Mouse (Mus musculus) stomach, embryonic 14.5 days (tissue): Measurements from ENCODE around the gene Lce1m. TPM values are rescaled to one million over a fixed set of nuclear protein-coding genes. Genes with fewer than 3 reads are reported as not detected.
"Not testable (repeated sequence)": the region's sequence is repeated elsewhere in the genome, so short reads cannot be mapped to it uniquely, and the experiment has no call there.

Source experiments
- ATAC-seq: fragments of 200-750 bp; cut with Nextera tagmentation; 2 replicates; pipeline ENCODE4 v1.8.0; 2017; ENCODE audit warnings: low read depth, moderate TSS enrichment; ENCODE audit not compliant: insufficient number of reproducible peaks, insufficient read depth, low FRiP score
- H3K27ac ChIP-seq: fragments of 300-500 bp; sonication (generic); 2 replicates; pipeline ENCODE4 v1.5.1; 2014; ENCODE audit warnings: mild to moderate bottlenecking, low read length, moderate library complexity, mixed read lengths
- H3K27me3 ChIP-seq: fragments of 300-500 bp; sonication (generic); 2 replicates; pipeline ENCODE4 v1.6.1; 2014; ENCODE audit warnings: low read length, control low read depth, mixed read lengths; ENCODE audit not compliant: control insufficient read depth, insufficient read depth
- H3K36me3 ChIP-seq: fragments of 300-500 bp; sonication (generic); 2 replicates; pipeline ENCODE4 v1.6.1; 2014; ENCODE audit warnings: mild to moderate bottlenecking, control low read depth, low read length, moderate library complexity, mixed read lengths; ENCODE audit not compliant: control insufficient read depth, insufficient read depth
- H3K4me1 ChIP-seq: fragments of 300-500 bp; sonication (generic); 2 replicates; pipeline ENCODE4 v1.6.1; 2014; ENCODE audit warnings: low read length, control low read depth, mixed read lengths; ENCODE audit not compliant: control insufficient read depth, insufficient read depth
- H3K4me2 ChIP-seq: fragments of 300-500 bp; sonication (generic); replicated peaks from 2 replicates; pipeline ENCODE4 v1.6.1; 2014; ENCODE audit warnings: low read depth, low read length, control low read depth
- H3K4me3 ChIP-seq: fragments of 300-500 bp; sonication (generic); 2 replicates; pipeline ENCODE4 v1.5.1; 2014; ENCODE audit warnings: low read depth, low read length, control low read depth
- H3K9ac ChIP-seq: fragments of 300-500 bp; sonication (generic); replicated peaks from 2 replicates; pipeline ENCODE4 v1.6.1; 2014; ENCODE audit warnings: low read depth, mild to moderate bottlenecking, control low read depth, low read length, moderate library complexity, mixed read lengths
- H3K9me3 ChIP-seq: fragments of 300-500 bp; sonication (generic); 2 replicates; pipeline ENCODE4 v1.6.1; 2016; ENCODE audit warnings: low read depth, low read length, control low read depth; ENCODE audit not compliant: control insufficient read depth
- WGBS: fragments of 180-500 bp; shearing (Covaris S2); extraction: QIAGEN DNeasy Blood & Tissue Kit; methylation state at CpG from one replicate; pipeline ENCODE4 v1.1.7; 2014; 5-methylcytosine and 5-hydroxymethylcytosine counted together
- polyA plus RNA-seq: library from polyadenylated mRNA; unstranded; fragments of >200 nt; fragmentation: Nextera tagmentation; extraction: Ambion mirVana; gene quantifications from 2 replicates; pipeline ENCODE4 v1.2.1, GENCODE M21; 2014

Lce1m gene
- not detected in 2 replicates for polyA plus RNA-seq

DNA sequence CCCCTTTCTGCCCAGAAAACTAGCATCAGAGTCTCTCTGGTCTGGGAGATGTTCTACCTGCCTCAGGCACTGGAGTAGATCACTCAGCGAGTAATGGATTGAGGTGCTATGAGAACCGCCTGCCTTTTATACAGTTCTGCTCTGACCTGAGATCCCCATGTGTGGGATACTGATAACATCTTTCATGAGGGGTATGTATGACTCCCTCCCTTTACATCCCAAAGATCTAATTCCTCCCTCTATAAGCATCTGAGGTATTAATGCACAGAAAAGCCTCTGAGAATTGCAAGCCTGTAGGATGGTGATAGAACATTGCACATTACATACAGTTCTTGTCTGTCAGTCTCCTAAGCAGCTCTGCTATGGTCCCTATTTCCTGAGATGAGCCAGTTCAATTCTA lies at the start of gene Lce1m:
TSS of gene Lce1m (minus strand) at position 101 of the 400 bp plus-strand sequence.
- Histone ChIP-seq H3K9ac (no peak within 1 kb of the TSS), H3K27ac (no peak within 1 kb of the TSS), H3K9me3 (no peaks in the 10 kb centered on the region), H3K36me3 (no peaks in the 10 kb centered on the region), H3K4me1 (no peaks in the 10 kb centered on the region), H3K4me2 (no peak within 1 kb of the TSS), H3K4me3 (no peak within 1 kb of the TSS), H3K27me3 (no peaks in the 10 kb centered on the region)
- no peak for ATAC-seq
- WGBS, result 93% methylated on average over 2 of the region's 2 CpGs

DNA sequence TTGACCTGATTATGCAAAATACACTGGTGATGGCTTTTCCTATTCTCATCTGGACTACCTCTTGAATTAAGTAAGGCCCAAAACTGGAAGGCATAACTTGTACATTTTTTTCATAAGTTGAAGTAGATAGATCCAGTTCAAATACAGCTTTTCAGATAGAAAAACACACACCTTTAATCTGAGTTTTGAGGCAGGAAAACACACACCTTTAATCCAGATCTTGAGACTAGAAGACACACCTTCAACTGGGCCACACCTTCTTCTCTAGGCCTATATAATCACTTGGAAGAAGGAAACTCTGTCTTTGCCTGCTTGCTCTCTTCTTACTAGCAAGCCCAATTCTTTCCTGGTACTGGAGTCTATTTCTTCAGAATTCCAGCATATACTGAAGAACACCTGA lies 49.7 kb upstream of the Lce1m start, which contains the start of gene Gm4858:
TSS of gene Gm4858 (plus strand) at position 301 of the 400 bp plus-strand sequence.
- not testable (repeated sequence) for H3K9me3 ChIP-seq, H3K4me2 ChIP-seq, H3K4me1 ChIP-seq, ATAC-seq, H3K9ac ChIP-seq, H3K4me3 ChIP-seq, H3K27ac ChIP-seq, H3K27me3 ChIP-seq, H3K36me3 ChIP-seq

DNA sequence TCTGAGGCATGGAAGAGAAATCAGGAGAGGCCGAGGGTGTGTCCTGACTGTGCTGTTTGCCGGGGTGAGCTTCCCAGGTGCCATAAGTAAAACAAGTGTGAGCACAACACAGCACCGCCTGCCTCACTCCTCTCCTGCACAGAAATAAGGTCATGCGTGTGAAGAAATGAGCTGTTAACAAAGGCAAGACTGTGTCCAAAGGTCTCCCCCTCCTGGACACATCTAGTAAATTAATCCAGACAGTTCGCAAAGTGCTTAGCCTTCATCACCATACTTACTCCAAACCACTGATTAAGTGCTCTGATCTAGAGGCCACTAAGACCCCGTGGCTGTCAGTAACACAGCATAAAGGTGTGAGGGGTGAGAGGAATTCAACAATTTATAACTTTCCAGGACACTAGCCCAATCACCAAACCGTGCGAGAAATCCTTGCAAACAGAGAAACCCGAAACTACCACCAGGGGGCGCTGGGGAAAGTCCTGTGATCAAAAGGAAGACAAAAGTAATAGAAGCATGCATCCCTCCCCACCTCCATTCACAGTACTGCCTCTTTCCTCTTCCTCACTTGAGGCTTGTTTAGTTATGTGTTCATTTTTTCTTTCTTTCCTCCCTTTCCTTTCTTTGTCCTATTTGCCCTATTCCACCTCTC lies 34.1 kb upstream of the Lce1m start:
- H3K4me3 ChIP-seq, result no peak overlapping the region
- no peaks in the 10 kb centered on the region for H3K4me1 ChIP-seq
- H3K4me2 ChIP-seq, result no peak overlapping the region
- H3K36me3 ChIP-seq, result no peaks in the 10 kb centered on the region
- no peak overlapping the region for H3K9ac ChIP-seq
- H3K27ac ChIP-seq, result no peak overlapping the region
- no peaks in the 10 kb centered on the region for H3K27me3 ChIP-seq
- no peaks in the 10 kb centered on the region for H3K9me3 ChIP-seq
- WGBS, result 50% methylated on average over 10 of the region's 10 CpGs
- no peak for ATAC-seq

DNA sequence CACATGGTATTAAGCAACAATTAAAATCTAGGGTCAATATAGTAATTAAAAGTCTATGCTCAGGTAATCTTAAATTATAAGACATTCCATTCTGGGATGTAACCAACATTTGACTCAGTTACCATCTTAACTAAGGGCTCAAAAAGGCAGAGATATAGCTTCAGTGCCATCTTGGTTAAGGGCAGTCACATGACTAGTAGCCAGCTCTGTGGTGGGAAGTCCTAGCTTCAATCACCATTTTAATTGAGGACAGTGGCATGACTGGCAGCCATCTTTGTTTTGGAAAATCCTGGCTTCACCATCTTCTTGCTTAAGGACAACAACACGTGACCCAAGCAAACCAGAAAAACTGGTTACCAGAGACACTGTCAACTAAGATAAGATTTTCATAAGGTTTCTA lies 31.3 kb upstream of the Lce1m start:
- Histone ChIP-seq H3K36me3 (no peaks in the 10 kb centered on the region), H3K4me1 (no peaks in the 10 kb centered on the region), H3K9ac (no peak overlapping the region), H3K9me3 (no peaks in the 10 kb centered on the region), H3K27ac (no peak overlapping the region), H3K27me3 (no peaks in the 10 kb centered on the region), H3K4me2 (no peak overlapping the region), H3K4me3 (no peak overlapping the region)
- no peak for ATAC-seq
- 88% methylated on average over 1 of the region's 1 CpGs for WGBS

DNA sequence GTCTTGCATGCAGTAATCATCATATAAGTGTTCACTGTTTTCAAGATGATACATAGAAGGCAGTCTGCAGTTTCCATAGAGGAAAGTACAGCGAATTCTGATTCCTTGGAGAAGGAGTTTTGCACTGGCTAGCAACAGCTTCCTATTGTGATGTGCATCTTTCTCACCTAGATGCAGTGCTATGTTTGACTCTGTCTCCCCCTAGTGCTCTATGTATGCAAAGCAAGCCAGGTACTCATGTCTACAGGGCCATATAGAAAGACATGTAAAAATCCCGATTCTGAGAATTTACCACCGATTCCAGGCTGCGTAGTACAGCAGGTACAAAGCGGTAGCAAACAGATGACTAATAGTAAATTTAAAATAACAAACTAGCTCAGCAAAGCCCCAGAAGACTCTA lies 12.6 kb upstream of the Lce1m start:
- Histone ChIP-seq H3K4me3 (no peak overlapping the region), H3K4me2 (no peak overlapping the region), H3K27ac (no peak overlapping the region), H3K27me3 (no peaks in the 10 kb centered on the region), H3K9me3 (no peaks in the 10 kb centered on the region), H3K36me3 (no peaks in the 10 kb centered on the region), H3K9ac (no peak overlapping the region), H3K4me1 (no peaks in the 10 kb centered on the region)
- WGBS, result 47% methylated on average over 5 of the region's 5 CpGs
- ATAC-seq, result peak; percentile 72; the same call in 1 of the 2 replicates

DNA sequence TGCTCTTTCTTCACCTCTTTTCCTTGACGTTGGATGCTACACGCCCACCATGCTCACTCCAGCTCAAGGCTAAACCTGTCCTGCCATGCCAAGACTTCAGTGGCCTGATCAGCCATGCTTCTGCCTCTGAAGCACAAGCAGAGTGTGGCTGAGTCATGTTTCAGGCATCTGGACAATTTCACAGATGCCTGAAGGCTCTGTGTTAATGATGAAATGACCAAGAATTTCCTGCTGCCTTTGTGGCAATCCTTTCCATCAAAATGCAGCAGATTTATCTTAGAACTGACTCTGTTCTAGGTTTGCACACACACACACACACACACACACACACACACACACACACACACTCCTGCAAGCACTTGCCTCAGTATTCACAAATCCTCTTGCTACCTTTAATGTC lies 6.6 kb upstream of the Lce1m start:
- Histone ChIP-seq H3K36me3 (no peaks in the 10 kb centered on the region), H3K9me3 (no peaks in the 10 kb centered on the region), H3K9ac (no peak overlapping the region), H3K4me2 (no peak overlapping the region), H3K4me1 (no peaks in the 10 kb centered on the region), H3K4me3 (no peak overlapping the region), H3K27me3 (no peaks in the 10 kb centered on the region), H3K27ac (no peak overlapping the region)
- no peak for ATAC-seq
- WGBS, result 58% methylated on average over 2 of the region's 2 CpGs

DNA sequence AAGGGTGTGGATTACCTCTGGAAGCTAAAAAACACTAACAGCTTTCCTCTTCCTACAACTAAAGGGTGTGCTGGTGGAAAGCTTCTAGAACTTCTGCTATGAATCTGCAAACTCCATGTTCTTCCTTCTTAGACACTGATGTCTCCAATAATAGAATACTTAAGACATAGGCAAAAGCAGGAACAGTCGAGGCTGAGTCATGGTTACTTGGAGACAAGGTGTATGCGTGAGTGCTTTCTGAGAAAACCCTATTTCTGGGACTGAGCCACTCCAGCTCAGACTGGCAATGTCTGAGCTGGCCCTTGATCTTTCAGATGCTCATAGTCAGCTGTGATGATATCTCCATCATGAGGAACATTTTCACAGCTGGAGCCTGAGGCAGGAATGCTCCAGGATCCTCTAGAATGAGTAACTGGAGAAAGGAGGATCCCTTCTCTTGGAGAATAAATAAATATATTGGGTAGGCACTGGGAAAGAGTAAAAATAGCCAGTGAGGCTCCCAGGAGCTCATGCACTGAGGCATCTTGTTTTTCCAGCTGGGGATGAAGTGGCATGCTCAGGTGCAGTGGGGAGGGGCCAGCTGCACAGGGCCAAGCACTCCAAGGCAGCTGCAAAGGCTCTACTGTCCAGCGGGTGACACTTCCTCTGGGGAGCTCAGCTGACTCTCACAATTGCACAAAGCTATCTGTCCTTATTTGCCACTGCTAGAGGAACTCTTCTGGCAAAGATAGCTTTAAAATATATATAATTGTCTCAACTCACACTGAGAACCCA lies 4.7 kb upstream of the Lce1m start:
- Histone ChIP-seq H3K27me3 (no peaks in the 10 kb centered on the region), H3K27ac (no peak overlapping the region), H3K9me3 (no peaks in the 10 kb centered on the region), H3K4me3 (no peak overlapping the region), H3K36me3 (no peaks in the 10 kb centered on the region), H3K4me1 (no peaks in the 10 kb centered on the region), H3K9ac (no peak overlapping the region), H3K4me2 (no peak overlapping the region)
- WGBS, result 84% methylated on average over 3 of the region's 3 CpGs
- no peak for ATAC-seq

DNA sequence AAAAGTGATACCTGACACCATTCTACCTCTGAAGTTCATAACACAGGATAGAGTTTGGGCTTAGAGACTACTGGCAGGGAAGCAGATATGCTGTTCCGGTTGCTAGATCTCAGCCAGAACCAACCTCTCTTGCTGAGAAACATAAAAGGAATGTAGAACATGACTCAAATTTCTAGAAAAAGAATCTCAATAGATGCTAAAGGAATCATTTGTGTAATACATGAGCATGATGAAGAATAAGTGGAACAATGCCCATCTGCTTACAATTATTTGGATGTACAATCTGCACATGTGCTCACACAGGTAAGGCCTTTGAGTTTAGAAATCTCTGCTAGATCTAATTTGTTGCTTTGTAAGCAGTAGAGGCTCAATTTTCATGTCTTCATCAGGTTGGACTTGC lies 2.3 kb upstream of the Lce1m start:
- Histone ChIP-seq H3K9ac (no peak overlapping the region), H3K27me3 (no peaks in the 10 kb centered on the region), H3K27ac (no peak overlapping the region), H3K4me2 (no peak overlapping the region), H3K4me1 (no peaks in the 10 kb centered on the region), H3K9me3 (no peaks in the 10 kb centered on the region), H3K4me3 (no peak overlapping the region), H3K36me3 (no peaks in the 10 kb centered on the region)
- WGBS, result 93% methylated on average over 1 of the region's 1 CpGs
- no peak for ATAC-seq
